Mouse (Mus musculus) bone marrow macrophage, adult 2 months (primary cell): ENCODE data around the gene Gstm3. TPM values are rescaled to one million over a fixed set of nuclear protein-coding genes. Genes with fewer than 3 reads are reported as not detected.

Experiments
- H3K27ac ChIP-seq: 2 replicates; pipeline ENCODE4 v1.5.1; 2012; ENCODE audit warnings: low read depth, low read length; ENCODE audit not compliant: insufficient read depth
- H3K4me1 ChIP-seq: 2 replicates; pipeline ENCODE4 v1.6.1; 2012; ENCODE audit warnings: low read length; ENCODE audit not compliant: control insufficient read depth, insufficient read depth
- H3K4me3 ChIP-seq: 2 replicates; pipeline ENCODE4 v1.5.1; 2012; ENCODE audit warnings: mild to moderate bottlenecking, low read length, moderate library complexity; ENCODE audit not compliant: insufficient read depth
- CTCF ChIP-seq: IDR thresholded peaks from 2 replicates; pipeline ENCODE4 v1.5.1; 2012; ENCODE audit warnings: low read depth, mild to moderate bottlenecking, low read length, moderate library complexity
- POLR2A ChIP-seq: IDR thresholded peaks from 2 replicates; pipeline ENCODE4 v1.6.1; 2012; ENCODE audit warnings: mild to moderate bottlenecking, low read depth, low read length, borderline replicate concordance
- polyA plus RNA-seq: library from polyadenylated mRNA; stranded (reverse); fragments of >200 nt; gene quantifications from 2 replicates; pipeline ENCODE4 v1.2.4, GENCODE M21; 2012; ENCODE audit not compliant: missing spikeins, insufficient read depth, insufficient read length

The Gstm3 gene
- polyA plus RNA-seq, 1 experiment = not detected

GRCm38 (mm10) chr3:107932128-107932527, 37.0 kb downstream of the Gstm3 start:
- H3K27ac ChIP-seq = no peak overlapping the region
- H3K4me1 ChIP-seq = no peaks in the 10 kb centered on the region
- TF ChIP-seq CTCF = no peak
- no peak for TF ChIP-seq POLR2A
- H3K4me3 ChIP-seq = no peak overlapping the region

- Histone ChIP-seq H3K4me1 (no peaks in the 10 kb centered on the region), H3K27ac (no peak within 1 kb of the TSS), H3K4me3 (no peak within 1 kb of the TSS)
- TF ChIP-seq POLR2A (no peak), CTCF (no peak)
Observed at GRCm38 (mm10) chr3:107931670-107932069, 37.4 kb downstream of the Gstm3 start, which contains the start of gene Gstm7. Gene Gstm7, minus strand, starts transcription at chr3:107931817.

GRCm38 (mm10) chr3:107931134-107931533, 37.9 kb downstream of the Gstm3 start:
- Histone ChIP-seq H3K4me1 (no peaks in the 10 kb centered on the region), H3K4me3 (no peak overlapping the region), H3K27ac (no peak overlapping the region)
- TF ChIP-seq CTCF = no peak
- TF ChIP-seq POLR2A = no peak

- H3K4me1 ChIP-seq = no peaks in the 10 kb centered on the region
- no peak overlapping the region for H3K27ac ChIP-seq
- TF ChIP-seq POLR2A = no peak
- no peak for TF ChIP-seq CTCF
Observed at GRCm38 (mm10) chr3:107929731-107930130, 39.4 kb downstream of the Gstm3 start.

GRCm38 (mm10) chr3:107929243-107929642, 39.8 kb downstream of the Gstm3 start:
- Histone ChIP-seq H3K27ac (no peak overlapping the region), H3K4me3 (no peak overlapping the region), H3K4me1 (no peaks in the 10 kb centered on the region)
- TF ChIP-seq CTCF = no peak
- TF ChIP-seq POLR2A = no peak

More at GRCm38 (mm10) chr3:107929731-107930130, 39.4 kb downstream of the Gstm3 start:
- no peak overlapping the region for H3K4me3 ChIP-seq

GRCm38 (mm10) chr3:107928691-107929090, 40.4 kb downstream of the Gstm3 start:
- H3K27ac ChIP-seq = no peak overlapping the region
- no peak for TF ChIP-seq POLR2A
- no peak for TF ChIP-seq CTCF
- no peaks in the 10 kb centered on the region for H3K4me1 ChIP-seq
- H3K4me3 ChIP-seq = no peak overlapping the region

- no peak overlapping the region for H3K4me3 ChIP-seq
- no peak overlapping the region for H3K27ac ChIP-seq
- no peak for TF ChIP-seq CTCF
- no peak for TF ChIP-seq POLR2A
- no peaks in the 10 kb centered on the region for H3K4me1 ChIP-seq
Observed at GRCm38 (mm10) chr3:107927841-107928240, 41.2 kb downstream of the Gstm3 start.

GRCm38 (mm10) chr3:107925335-107925734, 43.7 kb downstream of the Gstm3 start:
- TF ChIP-seq POLR2A = no peak
- no peak for TF ChIP-seq CTCF
- no peak overlapping the region for H3K27ac ChIP-seq
- no peak overlapping the region for H3K4me3 ChIP-seq
- no peaks in the 10 kb centered on the region for H3K4me1 ChIP-seq

- H3K4me3 ChIP-seq = no peak overlapping the region
- H3K27ac ChIP-seq = no peak overlapping the region
- TF ChIP-seq POLR2A (no peak), CTCF (no peak)
- H3K4me1 ChIP-seq = peaks cover 2% of the 10 kb centered on the region; the same call in 1 of the 2 replicates
Observed at GRCm38 (mm10) chr3:107920348-107920747, 48.7 kb downstream of the Gstm3 start.

- TF ChIP-seq CTCF = no peak
- TF ChIP-seq POLR2A = no peak
Observed at GRCm38 (mm10) chr3:107917783-107918408, 51.2 kb downstream of the Gstm3 start.

GRCm38 (mm10) chr3:107917097-107917496, 52.0 kb downstream of the Gstm3 start:
- peaks cover 2% of the 10 kb centered on the region; the same call in 1 of the 2 replicates for H3K4me1 ChIP-seq
- no peak overlapping the region for H3K27ac ChIP-seq
- no peak overlapping the region for H3K4me3 ChIP-seq
- TF ChIP-seq POLR2A (no peak), CTCF (no peak)

More at GRCm38 (mm10) chr3:107917783-107918408, 51.2 kb downstream of the Gstm3 start:
- H3K4me1 ChIP-seq = peaks cover 2% of the 10 kb centered on the region; the same call in 1 of the 2 replicates
- no peak overlapping the region for H3K4me3 ChIP-seq
- no peak overlapping the region for H3K27ac ChIP-seq
